Mouse (Mus musculus): ENCODE data around the gene Rpl23a.
"Not testable (repeated sequence)": the region's sequence is repeated elsewhere in the genome, so short reads cannot be mapped to it uniquely, and the experiment has no call there.

Rpl23a gene

DNA sequence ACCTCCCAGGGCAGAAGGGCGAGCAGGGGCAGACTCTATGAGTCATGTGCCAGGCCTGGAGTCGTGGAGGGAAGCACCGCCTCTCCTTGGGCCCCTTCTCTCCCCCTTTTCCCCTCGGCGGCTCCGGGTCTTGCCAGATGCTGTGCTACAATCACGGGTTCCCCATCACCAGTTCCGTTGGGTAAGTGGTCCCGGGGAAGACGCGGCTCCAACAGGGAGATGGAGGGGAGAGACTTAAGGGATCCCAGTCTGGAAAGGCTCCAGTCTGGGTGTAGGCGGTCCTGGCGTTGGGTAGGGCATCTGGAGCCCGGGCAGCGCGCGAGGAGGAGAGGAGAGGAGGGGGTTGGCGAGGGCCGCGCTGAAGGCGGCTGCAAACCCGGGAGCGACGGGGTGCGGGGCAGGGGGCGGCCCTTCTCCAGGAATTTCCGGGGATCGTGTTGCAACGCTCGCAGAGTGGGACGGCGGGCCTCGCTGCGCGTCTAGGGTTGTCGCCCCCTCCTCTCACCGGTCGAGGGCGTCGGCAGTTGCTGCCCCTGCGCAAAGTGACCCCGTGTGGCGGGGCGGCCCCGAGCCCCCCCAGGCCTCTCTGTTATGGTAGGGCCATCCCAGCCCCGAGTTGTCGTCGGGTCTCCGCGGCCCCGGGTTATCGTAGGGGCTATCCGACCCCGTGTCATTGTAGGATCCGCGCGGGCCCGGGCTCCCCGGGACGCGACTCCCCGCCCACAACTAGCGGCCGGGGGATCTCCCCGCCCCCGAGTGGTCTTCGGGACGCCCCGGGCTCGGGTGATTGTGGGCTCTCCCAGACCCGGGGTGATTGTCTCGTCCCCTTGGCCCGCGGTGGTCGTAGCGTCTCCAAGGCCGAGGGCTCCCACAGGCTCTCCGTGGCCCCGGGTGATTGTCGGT lies 5.2 kb upstream of the Rpl23a start, which contains the start of gene Rab34:
TSS of gene Rab34 (plus strand) at position 100 of the 903 bp plus-strand sequence.
- CTCF ChIA-PET = interaction anchor here (0.6 to 0.9 kb wide), 2 partner anchors 14 to 23 kb away, joined by 3 read pairs; no protein-coding TSS in a partner anchor

DNA sequence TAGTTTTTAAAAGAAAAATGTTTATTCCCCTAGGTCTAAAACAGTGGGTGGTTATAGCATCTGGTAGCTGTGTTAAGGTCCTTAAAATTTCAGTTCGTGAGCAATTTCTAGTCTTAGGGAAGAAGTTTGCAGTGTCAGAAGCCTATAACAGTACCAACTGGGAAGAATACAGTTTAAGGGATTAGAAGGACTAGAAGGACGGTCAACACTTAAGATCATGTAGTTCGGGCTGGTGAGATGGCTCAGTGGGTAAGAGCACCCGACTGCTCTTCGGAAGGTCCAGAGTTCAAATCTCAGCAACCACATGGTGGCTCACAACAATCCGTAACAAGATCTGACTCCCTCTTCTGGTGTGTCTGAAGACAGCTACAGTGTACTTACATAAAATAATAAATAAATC lies 1.3 kb upstream of the Rpl23a start:
- CTCF ChIA-PET = not testable (repeated sequence)

DNA sequence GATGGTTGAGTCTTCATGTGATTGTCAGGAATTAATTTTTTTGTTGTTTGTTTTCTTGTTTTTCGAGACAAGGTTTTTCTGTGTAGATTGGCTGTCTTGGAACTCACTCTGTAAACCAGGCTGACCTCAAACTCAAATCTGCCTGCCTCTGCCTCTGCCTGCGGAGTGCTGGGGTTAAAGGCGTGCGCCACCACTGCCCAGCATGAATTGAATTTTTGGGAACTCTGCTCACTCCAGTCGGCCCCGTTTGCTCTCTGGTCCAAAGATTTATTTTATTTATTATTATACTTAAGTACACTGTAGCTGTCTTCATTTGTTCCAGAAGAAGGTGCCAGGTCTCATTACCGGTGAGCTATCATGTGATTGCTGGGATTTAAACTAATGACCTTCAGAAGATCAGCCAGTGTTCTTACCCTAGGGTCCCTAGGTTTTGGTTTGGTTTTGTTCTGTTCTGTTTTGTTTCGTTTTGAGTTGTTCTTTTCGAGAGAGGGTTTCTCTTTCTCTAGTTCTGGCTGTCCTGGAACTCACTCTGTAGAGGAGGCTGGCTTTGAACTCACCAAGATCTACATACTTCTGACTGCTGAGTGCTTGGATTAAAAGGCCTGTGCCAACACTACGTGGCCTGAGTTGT lies 615 bp upstream of the Rpl23a start:
- CTCF ChIA-PET = no interaction called here

DNA sequence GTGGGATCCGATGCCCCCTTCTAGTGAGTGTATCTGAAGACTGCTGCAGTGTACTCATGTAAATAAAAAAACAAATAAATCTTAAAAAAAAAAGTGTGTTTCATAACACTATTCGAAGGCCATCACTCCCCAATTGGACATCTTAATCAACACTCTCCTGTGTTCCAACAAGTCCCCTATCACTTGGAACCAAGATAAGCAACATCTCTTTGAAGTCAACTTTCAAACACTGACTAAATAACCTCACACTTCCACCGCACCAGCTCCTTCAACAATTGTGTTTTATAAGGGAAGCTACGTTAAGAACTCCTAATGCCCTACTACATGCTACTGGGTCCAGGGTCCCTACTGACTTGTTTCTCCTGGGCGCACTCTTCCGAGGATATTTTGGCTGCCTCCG lies 934 bp downstream of the Rpl23a start:
- CTCF ChIA-PET = no interaction called here

- CTCF ChIA-PET = no interaction called here
Measured at GRCm38 (mm10) chr11:78181830-78182357, 1.5 kb downstream of the Rpl23a start.

DNA sequence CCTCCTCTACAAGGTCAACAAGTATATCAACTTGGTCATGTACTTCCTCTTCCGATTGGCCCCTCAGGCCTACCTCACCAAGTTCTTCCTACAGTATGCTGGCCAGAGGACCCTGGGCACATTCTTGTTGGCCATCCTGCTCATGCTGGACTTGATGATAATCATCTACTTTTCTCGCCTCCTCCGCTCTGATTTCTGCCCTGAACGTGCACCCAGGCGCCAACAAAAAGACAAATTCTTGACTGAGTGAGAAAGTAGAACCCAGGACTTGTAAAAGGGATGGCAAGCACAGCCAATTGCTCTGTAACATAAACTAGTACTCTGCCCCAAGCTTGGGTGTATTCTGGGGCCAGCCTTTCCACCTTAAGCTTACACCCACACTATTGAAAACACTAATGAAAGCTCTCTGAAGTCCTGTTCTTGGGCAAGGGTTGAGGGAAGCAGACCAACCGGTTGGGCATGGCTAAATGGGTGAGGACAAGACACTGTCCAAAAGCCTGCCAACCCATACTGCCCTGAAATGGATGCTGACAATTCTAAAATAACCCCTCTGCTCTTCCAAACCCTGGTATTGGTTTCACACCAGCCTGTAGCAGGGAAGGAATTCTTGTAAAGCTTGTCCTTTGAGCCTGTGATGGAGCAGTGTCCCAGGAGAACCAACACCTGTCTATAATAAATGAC lies 3.2 kb downstream of the Rpl23a start:
- CTCF ChIA-PET = interaction anchor here (0.7 kb wide), 1 partner anchor 82 kb away, joined by 6 read pairs; no protein-coding TSS in a partner anchor

- CTCF ChIA-PET = interaction anchor here (0.7 to 0.8 kb wide), 3 partner anchors 83 to 132 kb away, joined by 3 to 6 read pairs (median 3); no protein-coding TSS in a partner anchor
Measured at GRCm38 (mm10) chr11:78179438-78179999, 3.9 kb downstream of the Rpl23a start.

GRCm38 (mm10) chr11:78178859-78179437 lies 4.4 kb downstream of the Rpl23a start:
- CTCF ChIA-PET = interaction anchor here (0.7 to 2.1 kb wide), 3 partner anchors 20 to 133 kb away, joined by 3 to 8 read pairs (median 3); no protein-coding TSS in a partner anchor

GRCm38 (mm10) chr11:78177903-78178858 lies 5.2 kb downstream of the Rpl23a start:
- CTCF ChIA-PET = interaction anchor here (0.6 to 2.1 kb wide), 4 partner anchors 20 to 166 kb away, joined by 3 to 8 read pairs (median 4); no protein-coding TSS in a partner anchor

DNA sequence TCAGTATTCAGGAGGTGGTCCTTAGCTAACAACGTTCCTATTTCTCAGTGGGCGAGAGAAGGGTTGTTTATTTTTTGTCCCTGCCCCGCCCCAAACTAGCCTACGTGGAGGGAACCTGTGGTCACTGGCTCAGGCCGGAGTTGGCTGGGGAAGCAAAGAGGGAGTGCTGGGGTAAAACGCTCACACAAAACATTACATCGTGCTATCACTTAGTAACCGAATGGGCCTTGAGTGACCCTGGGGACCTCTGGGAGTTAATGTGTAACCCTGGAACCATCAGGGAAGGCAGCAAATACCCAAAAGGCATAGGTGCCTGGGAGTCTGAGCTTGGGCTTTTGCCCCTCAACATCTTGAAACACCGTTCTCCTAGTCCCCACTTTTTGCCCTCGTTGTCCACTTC lies 5.9 kb downstream of the Rpl23a start:
- CTCF ChIA-PET = interaction anchor here (0.6 to 2.1 kb wide), 5 partner anchors 15 to 165 kb away, joined by 3 to 8 read pairs (median 3); no protein-coding TSS in a partner anchor

DNA sequence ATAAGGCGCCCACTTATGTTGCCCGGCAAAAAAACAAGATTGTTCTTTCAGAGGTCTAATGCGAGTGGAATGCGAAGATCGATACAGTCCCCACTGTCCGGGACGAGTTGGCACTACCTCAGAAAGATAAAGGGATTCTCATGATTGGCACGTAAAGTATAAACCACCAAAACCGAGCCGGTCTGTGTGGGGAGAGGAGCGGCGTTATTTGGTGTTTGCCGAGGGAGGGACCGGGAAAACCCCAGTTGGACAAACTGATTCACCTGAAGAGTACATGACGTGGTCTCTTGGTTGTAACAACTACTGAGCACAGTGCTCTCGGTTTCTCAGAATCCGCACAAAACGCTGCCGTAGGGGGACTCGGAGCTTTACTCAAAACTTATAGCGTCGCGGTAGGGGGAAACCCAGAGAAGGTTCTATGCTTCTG lies 6.5 kb downstream of the Rpl23a start:
- CTCF ChIA-PET = interaction anchor here (0.6 to 2.1 kb wide), 5 partner anchors 15 to 141 kb away, joined by 3 to 8 read pairs (median 3); no protein-coding TSS in a partner anchor

DNA sequence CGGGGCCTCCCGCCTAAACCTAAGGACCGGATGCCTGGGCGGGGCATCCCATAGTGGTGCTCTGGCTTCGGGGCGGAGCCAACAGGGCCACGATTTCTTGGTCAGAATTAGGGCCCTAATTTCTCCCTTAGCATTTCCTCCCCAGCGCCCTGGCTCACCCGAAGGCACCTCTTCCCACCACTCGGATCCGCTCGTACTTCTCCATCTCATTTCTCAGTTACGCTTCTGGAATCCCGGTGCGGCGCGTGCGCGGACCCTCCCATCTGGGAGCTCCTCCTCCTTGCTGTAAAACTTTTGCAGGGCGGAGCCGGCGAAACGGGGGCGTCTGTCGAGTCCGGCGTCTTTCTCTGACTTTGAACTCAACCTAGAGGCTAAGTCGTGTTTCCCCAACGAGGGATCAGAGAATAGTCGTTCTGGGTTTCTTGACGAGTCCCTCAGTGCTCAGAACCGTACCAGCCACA lies 7.0 kb downstream of the Rpl23a start, which contains the start of the genes Nek8 and Tlcd1:
TSS of gene Nek8 (minus strand) at position 274 of the 461 bp plus-strand sequence.
TSS of gene Tlcd1 (plus strand) at position 310 of the 461 bp plus-strand sequence.
- CTCF ChIA-PET = interaction anchor here (0.6 to 2.1 kb wide), 2 partner anchors 18 to 141 kb away, joined by 3 to 8 read pairs; no protein-coding TSS in a partner anchor

- CTCF ChIA-PET = interaction anchor here (0.6 kb wide), 1 partner anchor 1174 kb away, joined by 8 read pairs; no protein-coding TSS in a partner anchor
Measured at GRCm38 (mm10) chr11:78175771-78176401, 7.5 kb downstream of the Rpl23a start.

DNA sequence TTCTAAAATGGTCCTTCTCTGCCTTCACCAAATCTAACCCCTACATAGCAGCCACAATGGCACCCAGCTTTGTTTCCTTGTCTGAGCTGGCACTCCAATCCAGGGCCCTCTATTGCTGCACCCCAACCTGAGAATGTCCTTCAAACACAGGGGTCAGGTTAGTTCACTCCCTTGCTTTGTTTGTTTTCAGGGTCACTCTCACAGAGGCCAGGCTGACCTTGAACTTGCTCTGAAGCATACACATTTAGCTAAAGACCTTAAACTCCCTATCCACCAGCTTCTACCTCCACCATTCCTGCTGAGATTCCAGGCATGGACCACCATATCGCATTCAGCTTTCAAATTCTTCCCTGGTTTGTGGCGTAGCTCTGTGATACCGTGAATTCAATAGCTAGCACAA lies 8.9 kb downstream of the Rpl23a start:
- CTCF ChIA-PET = interaction anchor here (0.6 to 0.7 kb wide), 2 partner anchors 15 to 353 kb away, joined by 3 to 5 read pairs; no protein-coding TSS in a partner anchor

- CTCF ChIA-PET = no interaction called here
Measured at GRCm38 (mm10) chr11:78172748-78173383, 10.5 kb downstream of the Rpl23a start.

GRCm38 (mm10) chr11:78172034-78172747 lies 11.2 kb downstream of the Rpl23a start:
- CTCF ChIA-PET = interaction anchor here (0.9 to 1.4 kb wide), 2 partner anchors 10 to 13 kb away, joined by 3 read pairs; no protein-coding TSS in a partner anchor

- CTCF ChIA-PET = interaction anchor here (0.9 to 1.4 kb wide), 3 partner anchors 9 to 12 kb away, joined by 3 read pairs; no protein-coding TSS in a partner anchor
Measured at GRCm38 (mm10) chr11:78171328-78171727, 12.1 kb downstream of the Rpl23a start.
